Comparison of ENCODE assay signal across 16 mouse cellular contexts in the genomic region with DNA sequence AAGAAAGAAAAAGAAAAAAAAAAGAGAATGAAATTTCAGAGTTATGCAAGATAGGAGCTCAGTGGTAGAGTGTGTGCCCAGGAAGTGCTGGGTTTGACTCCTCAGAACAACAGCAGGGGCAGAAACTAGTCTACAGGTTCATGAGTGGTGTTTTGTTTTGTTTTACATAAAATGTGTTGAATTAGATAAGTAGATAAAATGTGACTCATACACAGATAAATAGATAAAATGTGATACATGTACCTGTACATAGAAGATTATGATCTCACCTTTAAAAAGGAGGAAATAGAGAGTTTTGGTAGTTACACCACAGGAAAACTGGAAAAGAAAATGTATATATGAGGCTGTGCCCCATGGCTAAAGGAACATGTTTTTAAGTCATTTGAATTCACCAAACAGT.
"Had no signal": no experiment of that assay in that cellular context is flagged by ENCODE, and none has a peak within 500 bp of the region (broad histone marks: within the 10 kb centered on the region; RNA-seq: fewer than 3 reads in every experiment).

No protein-coding gene starts in this region.

- H3K27ac ChIP-seq: lung, embryonic 15.5 days; macrophage; midbrain, embryonic 13.5 days; midbrain, embryonic 15.5 days; neural tube, embryonic 12.5 days; stomach, embryonic 15.5 days; stomach, postnatal 0 days had no signal

- ATAC-seq: lung, postnatal 0 days; midbrain, embryonic 13.5 days; midbrain, embryonic 15.5 days had no signal

- H3K9me3 ChIP-seq: lung, embryonic 15.5 days; megakaryocyte, embryonic 14.5 days; midbrain, embryonic 13.5 days; midbrain, embryonic 15.5 days; neural tube, embryonic 12.5 days; stomach, embryonic 15.5 days had no signal

- H3K27me3 ChIP-seq: lung, embryonic 15.5 days; megakaryocyte, embryonic 14.5 days; midbrain, embryonic 13.5 days; midbrain, embryonic 15.5 days; neural tube, embryonic 12.5 days; stomach, embryonic 15.5 days had no signal

- H3K9ac ChIP-seq: lung, embryonic 15.5 days; midbrain, embryonic 13.5 days; midbrain, embryonic 15.5 days; neural tube, embryonic 12.5 days; stomach, embryonic 15.5 days had no signal

- H3K4me1 ChIP-seq: lung, embryonic 15.5 days; midbrain, embryonic 13.5 days; midbrain, embryonic 15.5 days; neural tube, embryonic 12.5 days; stomach, embryonic 15.5 days had no signal

- DNase-seq: lung, adult 2 months; lung, postnatal 14 days; lung, postnatal 36 days; right cerebral cortex, postnatal 14 days; thymus, adult 2 months; thymus, postnatal 36 days had no signal

- H3K4me2 ChIP-seq: lung, embryonic 15.5 days; midbrain, embryonic 11.5 days; midbrain, embryonic 13.5 days; midbrain, embryonic 15.5 days; neural tube, embryonic 12.5 days; stomach, embryonic 15.5 days had no signal

- H3K4me3 ChIP-seq: lung, embryonic 15.5 days; midbrain, embryonic 13.5 days; midbrain, embryonic 15.5 days; neural tube, embryonic 12.5 days; stomach, embryonic 15.5 days had no signal
